Mouse (Mus musculus): ENCODE data around the gene Tfpi. TPM values are rescaled to one million over a fixed set of nuclear protein-coding genes. Genes with fewer than 3 reads are reported as not detected.

Gene Tfpi
- 48.3 TPM for polyA plus RNA-seq (2014; fragmentation: Illumina TruSeq; extraction: RNeasy Lipid Tissue Mini Kit (QIAGEN cat#74804); ENCODE audit: low read depth, low replicate concordance)

DNA sequence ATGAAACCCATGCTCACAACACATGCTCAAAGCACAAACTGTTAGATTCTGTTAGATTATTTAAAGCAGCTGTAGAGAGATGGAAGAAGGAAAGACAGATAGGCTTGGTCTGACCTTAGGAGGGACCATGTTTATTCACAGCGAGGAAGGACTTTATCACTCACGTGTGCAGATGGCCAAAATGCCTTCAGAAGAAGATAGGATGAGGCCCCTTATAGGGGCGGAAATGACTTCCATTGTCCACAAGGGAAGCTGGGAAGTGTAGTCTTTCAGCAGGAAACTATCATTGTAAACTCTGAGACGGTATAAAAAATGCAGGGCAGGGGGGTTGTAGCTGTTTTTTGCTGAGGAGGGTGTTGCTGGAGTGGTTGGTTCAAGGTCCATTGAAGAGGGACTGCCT lies at the start of gene Tfpi:
TSS of gene Tfpi (minus strand) at position 199 of the 400 bp plus-strand sequence.

DNA sequence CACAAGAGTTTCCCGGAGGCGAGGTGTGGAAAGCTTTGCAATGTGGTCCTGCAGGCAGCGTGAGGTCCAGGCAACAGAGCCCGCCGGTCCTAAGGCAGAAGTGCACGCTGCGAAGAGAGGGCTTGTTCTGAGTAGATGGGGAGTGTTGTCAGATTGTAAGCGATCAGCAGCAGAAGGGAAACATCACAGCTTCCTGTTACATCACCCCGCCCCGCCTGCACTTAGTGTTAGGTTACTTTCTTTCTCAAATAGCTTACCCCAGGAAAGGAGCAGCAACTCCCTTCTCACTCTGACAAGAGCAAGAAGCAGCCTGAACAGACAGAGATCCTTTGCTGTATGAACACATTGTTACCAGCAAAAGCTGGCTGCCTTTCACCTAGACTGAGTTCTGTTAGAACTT lies 51.4 kb downstream of the Tfpi start, which contains the start of gene Calcrl:
TSS of gene Calcrl (minus strand) at position 274 of the 400 bp plus-strand sequence.

Other genes with a start within 250 kb of the Tfpi start
- gene Calcrl, start 51.4 kb downstream of the Tfpi start, polyA plus RNA-seq (2014; fragmentation: Illumina TruSeq; extraction: RNeasy Lipid Tissue Mini Kit (QIAGEN cat#74804); ENCODE audit: low read depth, low replicate concordance), result 56.8 TPM
- 200 TPM for gene Ctnnd1, start 174.0 kb upstream of the Tfpi start, polyA plus RNA-seq (2014; fragmentation: Illumina TruSeq; extraction: RNeasy Lipid Tissue Mini Kit (QIAGEN cat#74804); ENCODE audit: low read depth, low replicate concordance)
- gene Btbd18, start 182.3 kb upstream of the Tfpi start, polyA plus RNA-seq (2014; fragmentation: Illumina TruSeq; extraction: RNeasy Lipid Tissue Mini Kit (QIAGEN cat#74804); ENCODE audit: low read depth, low replicate concordance), result not detected
- 10.5 TPM for gene Selenoh, start 194.0 kb upstream of the Tfpi start, polyA plus RNA-seq (2014; fragmentation: Illumina TruSeq; extraction: RNeasy Lipid Tissue Mini Kit (QIAGEN cat#74804); ENCODE audit: low read depth, low replicate concordance)
- gene Gm28635, start 201.3 kb upstream of the Tfpi start, polyA plus RNA-seq (2014; fragmentation: Illumina TruSeq; extraction: RNeasy Lipid Tissue Mini Kit (QIAGEN cat#74804); ENCODE audit: low read depth, low replicate concordance), result not detected
- gene Med19, start 201.6 kb upstream of the Tfpi start, polyA plus RNA-seq (2014; fragmentation: Illumina TruSeq; extraction: RNeasy Lipid Tissue Mini Kit (QIAGEN cat#74804); ENCODE audit: low read depth, low replicate concordance), result 45.8 TPM
- 203 TPM for gene Tmx2, start 202.4 kb upstream of the Tfpi start, polyA plus RNA-seq (2014; fragmentation: Illumina TruSeq; extraction: RNeasy Lipid Tissue Mini Kit (QIAGEN cat#74804); ENCODE audit: low read depth, low replicate concordance)
- 79.5 TPM for gene Zdhhc5, start 238.4 kb upstream of the Tfpi start, polyA plus RNA-seq (2014; fragmentation: Illumina TruSeq; extraction: RNeasy Lipid Tissue Mini Kit (QIAGEN cat#74804); ENCODE audit: low read depth, low replicate concordance)

Data from kidney, adult 10 weeks (tissue).